Mouse (Mus musculus): ENCODE results near the gene Nme8. TPM values are rescaled to one million over a fixed set of nuclear protein-coding genes. Genes with fewer than 3 reads are reported as not detected.

The Nme8 gene
- polyA plus RNA-seq, 1 experiment from 2014 or later: 0.25 TPM

DNA sequence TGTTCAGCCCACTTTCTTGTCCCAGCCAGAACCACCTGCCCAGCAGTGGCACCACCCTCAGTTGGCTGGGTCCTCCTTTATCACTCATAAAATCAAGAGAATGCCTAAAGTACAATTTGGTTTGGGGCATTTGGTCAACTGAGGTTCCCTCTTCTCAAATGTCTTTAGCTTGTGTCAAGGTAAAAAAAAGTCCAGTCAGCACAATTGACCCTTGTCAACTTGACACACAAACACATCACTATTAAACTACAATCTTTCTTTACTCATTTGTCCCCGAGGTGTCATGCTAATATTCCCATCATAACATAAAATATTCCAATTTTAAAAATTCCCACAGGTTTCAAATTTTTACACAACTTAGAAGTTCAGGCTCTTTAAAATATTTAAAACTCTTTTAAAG lies 83.3 kb downstream of the Nme8 start:
- no peaks in the 10 kb centered on the region for H3K9me3 ChIP-seq
- no peak overlapping the region for H3K27ac ChIP-seq (replicated peaks)
- WGBS: 70% methylated on average over 1 of the region's 1 CpGs
- no peak overlapping the region for H3K4me2 ChIP-seq
- H3K36me3 ChIP-seq: no peaks in the 10 kb centered on the region
- ATAC-seq (ENCODE audit: extremely low read depth, insufficient number of reproducible peaks, low FRiP score, low TSS enrichment): no peak
- peaks cover 5% of the 10 kb centered on the region; the same call in 1 of the 2 replicates for H3K4me1 ChIP-seq
- H3K27me3 ChIP-seq (replicated peaks): no peaks in the 10 kb centered on the region
- H3K4me3 ChIP-seq: no peak overlapping the region
- H3K9ac ChIP-seq: no peak overlapping the region

DNA sequence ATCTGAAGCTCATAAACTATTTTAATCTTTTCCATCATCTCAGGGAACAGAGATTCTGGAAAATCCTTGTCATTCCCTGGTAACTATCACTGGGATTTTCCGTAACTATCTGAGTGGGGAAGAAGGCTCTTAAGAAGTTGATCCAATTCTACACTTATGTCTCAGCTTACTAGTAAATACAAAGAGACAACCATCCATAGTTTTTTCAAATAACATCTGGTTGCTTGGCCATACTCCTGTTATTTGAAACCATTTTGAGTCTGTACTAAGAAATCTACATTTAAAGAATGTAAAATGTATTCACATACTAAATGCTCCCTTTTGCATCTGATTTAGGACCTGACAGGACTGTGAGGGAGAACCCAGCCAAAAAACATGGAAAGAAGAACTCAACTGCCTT lies 84.2 kb downstream of the Nme8 start:
- Histone ChIP-seq H3K27ac (replicated peaks) (no peak overlapping the region), H3K4me2 (no peak overlapping the region), H3K4me3 (no peak overlapping the region), H3K4me1 (peaks cover 5% of the 10 kb centered on the region; the same call in 1 of the 2 replicates), H3K36me3 (no peaks in the 10 kb centered on the region), H3K27me3 (replicated peaks) (no peaks in the 10 kb centered on the region), H3K9me3 (no peaks in the 10 kb centered on the region), H3K9ac (no peak overlapping the region)
- WGBS: 76% methylated on average over 1 of the region's 1 CpGs
- ATAC-seq (ENCODE audit: extremely low read depth, insufficient number of reproducible peaks, low FRiP score, low TSS enrichment): no peak

DNA sequence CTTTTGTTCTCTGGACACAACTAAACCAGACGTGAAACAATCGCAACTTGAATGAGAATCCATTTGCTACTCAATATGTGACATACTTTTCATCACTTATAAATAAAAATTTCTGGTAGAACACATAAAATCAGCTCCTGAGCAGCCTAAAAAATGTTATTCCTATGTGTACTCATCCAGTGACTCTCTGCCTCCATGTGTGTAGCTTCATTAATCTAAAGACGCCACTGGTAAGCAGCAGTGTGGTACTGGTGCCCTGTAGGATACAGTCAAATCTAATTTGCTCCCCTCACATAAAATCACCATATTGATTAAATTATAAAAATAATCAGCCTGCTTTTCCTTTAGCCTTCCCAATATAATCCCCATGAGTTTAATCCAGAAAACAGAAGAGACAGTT lies 84.6 kb downstream of the Nme8 start:
- Histone ChIP-seq H3K4me1 (peaks cover under 1% of the 10 kb centered on the region; the same call in 1 of the 2 replicates), H3K4me3 (no peak overlapping the region), H3K9me3 (no peaks in the 10 kb centered on the region), H3K27me3 (replicated peaks) (no peaks in the 10 kb centered on the region), H3K9ac (no peak overlapping the region), H3K27ac (replicated peaks) (no peak overlapping the region), H3K4me2 (no peak overlapping the region), H3K36me3 (no peaks in the 10 kb centered on the region)
- ATAC-seq (ENCODE audit: extremely low read depth, insufficient number of reproducible peaks, low FRiP score, low TSS enrichment): no peak
- WGBS: 82% methylated on average over 3 of the region's 3 CpGs

DNA sequence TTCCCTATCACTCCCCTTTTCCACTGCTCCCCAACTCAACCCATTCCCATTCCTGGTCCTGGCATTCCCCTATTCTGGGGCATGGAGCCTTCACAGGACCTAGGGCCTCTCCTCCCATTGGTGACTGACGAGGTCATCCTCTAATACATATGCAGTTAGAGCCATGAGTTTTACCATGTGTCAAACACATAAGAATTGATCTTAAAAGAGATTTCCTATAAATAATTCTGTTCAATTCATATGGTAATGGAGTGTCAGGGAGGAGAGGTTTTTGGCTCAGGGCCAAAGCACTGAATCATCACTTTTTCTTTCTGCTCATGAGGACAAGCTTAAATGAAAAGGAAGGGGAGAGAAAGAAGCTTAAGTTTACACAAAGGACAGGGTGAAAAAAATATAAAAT lies 85.2 kb downstream of the Nme8 start:
- Histone ChIP-seq H3K36me3 (no peaks in the 10 kb centered on the region), H3K9me3 (no peaks in the 10 kb centered on the region), H3K4me2 (no peak overlapping the region), H3K27me3 (replicated peaks) (no peaks in the 10 kb centered on the region), H3K4me3 (no peak overlapping the region), H3K9ac (no peak overlapping the region), H3K27ac (replicated peaks) (no peak overlapping the region), H3K4me1 (no peaks in the 10 kb centered on the region)
- WGBS: 76% methylated on average over 1 of the region's 1 CpGs
- ATAC-seq (ENCODE audit: extremely low read depth, insufficient number of reproducible peaks, low FRiP score, low TSS enrichment): no peak

DNA sequence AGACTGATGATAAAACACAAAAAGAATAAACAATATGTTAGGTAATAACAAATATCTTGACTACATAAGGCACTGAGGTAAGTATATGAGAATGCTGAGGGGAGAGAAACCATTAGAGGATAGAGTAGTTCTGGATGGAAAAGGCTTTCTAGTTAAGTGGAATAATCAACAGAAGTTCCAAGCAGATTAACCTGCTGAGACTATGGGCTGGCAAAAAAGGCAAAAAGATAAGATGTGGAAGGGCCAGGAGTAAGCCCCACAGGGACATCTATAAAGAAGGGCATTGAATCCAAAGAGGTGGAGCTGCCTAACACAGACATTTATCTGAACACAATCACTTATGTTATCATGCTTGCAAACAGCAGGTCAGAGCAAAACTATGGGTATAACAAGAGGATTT lies 89.5 kb downstream of the Nme8 start:
- Histone ChIP-seq H3K27ac (replicated peaks) (no peak overlapping the region), H3K4me1 (no peaks in the 10 kb centered on the region), H3K27me3 (replicated peaks) (no peaks in the 10 kb centered on the region), H3K9me3 (no peaks in the 10 kb centered on the region), H3K9ac (no peak overlapping the region), H3K4me3 (no peak overlapping the region), H3K36me3 (no peaks in the 10 kb centered on the region), H3K4me2 (no peak overlapping the region)
- ATAC-seq (ENCODE audit: extremely low read depth, insufficient number of reproducible peaks, low FRiP score, low TSS enrichment): no peak

DNA sequence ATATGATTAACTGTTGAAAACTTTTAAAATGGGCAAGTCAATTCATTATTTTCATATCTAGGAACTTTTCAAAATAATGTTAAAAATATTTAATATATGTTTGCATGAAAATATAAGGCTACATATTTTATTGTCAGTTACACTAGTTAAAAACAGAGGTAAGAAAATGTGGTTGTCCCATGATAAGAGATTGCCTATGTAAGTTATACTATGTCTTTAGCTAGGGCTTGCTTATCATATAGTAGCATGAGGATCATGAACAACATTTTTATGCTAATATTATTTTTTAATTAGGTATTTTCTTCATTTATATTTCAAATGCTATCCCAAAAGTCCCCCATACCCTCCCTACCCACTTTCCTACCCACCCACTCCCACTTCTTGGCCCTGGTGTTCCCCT lies 92.7 kb downstream of the Nme8 start:
- Histone ChIP-seq H3K4me1 (no peaks in the 10 kb centered on the region), H3K9ac (no peak overlapping the region), H3K4me2 (no peak overlapping the region), H3K27me3 (replicated peaks) (no peaks in the 10 kb centered on the region), H3K27ac (replicated peaks) (no peak overlapping the region), H3K9me3 (no peaks in the 10 kb centered on the region), H3K36me3 (no peaks in the 10 kb centered on the region), H3K4me3 (no peak overlapping the region)
- ATAC-seq (ENCODE audit: extremely low read depth, insufficient number of reproducible peaks, low FRiP score, low TSS enrichment): no peak

DNA sequence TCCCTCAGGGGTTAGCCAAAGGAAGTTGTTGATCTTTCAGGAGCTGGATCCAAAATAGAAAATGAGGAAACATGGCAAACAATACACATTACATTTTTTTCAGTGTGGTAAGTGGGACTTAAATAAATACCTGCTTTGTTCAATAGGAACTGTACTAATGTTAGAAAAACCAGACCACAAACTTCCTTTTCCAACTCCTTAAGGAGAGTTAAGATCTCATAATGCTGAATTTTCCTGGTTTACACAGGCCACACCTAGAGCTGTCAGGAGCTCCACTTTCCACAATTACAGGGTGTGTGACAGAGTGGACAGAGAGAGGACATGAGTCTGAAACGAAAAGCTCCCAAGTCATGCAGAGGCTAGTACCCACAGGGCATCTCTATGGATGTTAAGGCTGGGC lies 93.9 kb downstream of the Nme8 start:
- WGBS: 71% methylated on average over 1 of the region's 1 CpGs
- no peak overlapping the region for H3K9ac ChIP-seq
- no peak for ATAC-seq (ENCODE audit: extremely low read depth, insufficient number of reproducible peaks, low FRiP score, low TSS enrichment)
- H3K4me1 ChIP-seq: no peaks in the 10 kb centered on the region
- H3K9me3 ChIP-seq: no peaks in the 10 kb centered on the region
- H3K4me2 ChIP-seq: no peak overlapping the region
- H3K4me3 ChIP-seq: no peak overlapping the region
- H3K36me3 ChIP-seq: no peaks in the 10 kb centered on the region
- no peaks in the 10 kb centered on the region for H3K27me3 ChIP-seq (replicated peaks)
- H3K27ac ChIP-seq (replicated peaks): no peak overlapping the region

DNA sequence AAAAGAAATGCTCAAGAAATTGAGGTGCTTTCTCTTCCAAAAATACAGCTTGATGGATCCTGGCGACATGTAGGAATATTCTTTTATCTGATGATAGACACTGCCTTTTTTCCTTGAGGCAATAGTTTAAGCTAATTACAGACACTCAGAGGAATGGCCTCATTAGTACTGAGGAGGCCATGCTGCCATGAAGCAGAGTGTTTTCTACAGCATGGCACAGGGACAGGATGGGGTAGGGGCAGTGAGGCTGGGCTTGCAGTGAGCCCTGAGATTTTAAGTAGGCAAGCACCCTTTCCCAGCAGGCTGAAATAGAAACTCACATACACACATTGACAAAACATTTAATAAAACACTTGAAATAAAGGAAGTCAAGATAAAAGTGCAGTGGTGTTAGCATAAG lies 95.1 kb downstream of the Nme8 start:
- Histone ChIP-seq H3K36me3 (no peaks in the 10 kb centered on the region), H3K4me2 (no peak overlapping the region), H3K9ac (no peak overlapping the region), H3K4me1 (no peaks in the 10 kb centered on the region), H3K27me3 (replicated peaks) (no peaks in the 10 kb centered on the region), H3K4me3 (no peak overlapping the region), H3K9me3 (no peaks in the 10 kb centered on the region), H3K27ac (replicated peaks) (no peak overlapping the region)
- ATAC-seq (ENCODE audit: extremely low read depth, insufficient number of reproducible peaks, low FRiP score, low TSS enrichment): no peak
- WGBS: 79% methylated on average over 1 of the region's 1 CpGs

DNA sequence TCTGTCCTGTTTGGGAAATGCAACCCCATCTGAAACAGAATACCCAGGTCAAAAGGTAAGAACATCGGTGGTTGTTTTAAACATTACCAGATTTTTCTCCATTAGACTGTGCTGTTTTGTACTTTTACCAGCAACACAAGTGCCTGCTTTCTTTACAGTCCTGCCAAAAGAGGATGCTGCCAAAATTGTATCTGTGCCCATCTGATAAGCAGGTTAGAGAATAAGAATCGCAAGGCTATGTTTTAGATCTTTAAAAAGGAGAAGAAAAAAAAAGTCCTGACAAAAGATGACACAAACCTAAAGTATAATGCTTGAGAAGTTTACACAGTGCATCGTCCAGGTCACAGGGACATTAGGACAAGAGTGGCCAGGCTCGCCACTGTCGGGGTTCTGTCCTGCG lies 98.4 kb downstream of the Nme8 start:
- Histone ChIP-seq H3K4me2 (no peak overlapping the region), H3K9ac (no peak overlapping the region), H3K4me1 (no peaks in the 10 kb centered on the region), H3K36me3 (no peaks in the 10 kb centered on the region), H3K4me3 (no peak overlapping the region), H3K9me3 (no peaks in the 10 kb centered on the region), H3K27me3 (replicated peaks) (no peaks in the 10 kb centered on the region), H3K27ac (replicated peaks) (no peak overlapping the region)
- WGBS: 76% methylated on average over 6 of the region's 6 CpGs
- ATAC-seq (ENCODE audit: extremely low read depth, insufficient number of reproducible peaks, low FRiP score, low TSS enrichment): no peak

DNA sequence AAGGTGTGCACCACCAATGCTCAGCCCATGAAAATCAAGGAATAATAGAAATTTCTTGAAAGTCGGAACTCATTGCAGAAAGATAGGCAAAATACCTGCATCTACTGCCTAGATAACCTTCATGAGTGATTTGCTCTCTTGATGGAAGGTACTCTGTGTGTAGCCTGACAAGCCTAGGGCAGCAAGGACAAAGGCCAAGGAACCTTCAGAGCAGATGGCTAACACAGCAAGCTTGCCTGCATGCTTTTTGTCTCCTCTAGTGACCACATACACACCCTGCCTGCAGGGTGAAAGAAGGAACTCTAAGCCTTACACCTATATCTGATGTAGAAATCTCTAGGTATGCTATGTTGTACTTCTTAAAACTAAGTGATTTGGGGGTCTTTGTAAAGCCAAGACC lies 102.5 kb downstream of the Nme8 start:
- Histone ChIP-seq H3K36me3 (no peaks in the 10 kb centered on the region), H3K4me1 (peaks cover 10% of the 10 kb centered on the region), H3K4me2 (no peak overlapping the region), H3K27me3 (replicated peaks) (no peaks in the 10 kb centered on the region), H3K9me3 (no peaks in the 10 kb centered on the region), H3K27ac (replicated peaks) (no peak overlapping the region), H3K4me3 (no peak overlapping the region), H3K9ac (no peak overlapping the region)
- WGBS: 82% methylated on average over 1 of the region's 1 CpGs
- ATAC-seq (ENCODE audit: extremely low read depth, insufficient number of reproducible peaks, low FRiP score, low TSS enrichment): no peak

Other genes with a start within 250 kb of the Nme8 start
- 30.5 and 35.5 TPM in 2 replicates for gene Epdr1, start 77.9 kb downstream of the Nme8 start, polyA plus RNA-seq (2015; fragmentation: Nextera tagmentation; extraction: Ambion mirVana)
- gene Sfrp4, start 74.7 kb downstream of the Nme8 start, polyA plus RNA-seq (2015; fragmentation: Nextera tagmentation; extraction: Ambion mirVana): 0.36 and 0.49 TPM in 2 replicates
- 0.04 and 0.05 TPM in 2 replicates for gene Gpr141, start 126.5 kb upstream of the Nme8 start, polyA plus RNA-seq (2015; fragmentation: Nextera tagmentation; extraction: Ambion mirVana)

Measured in heart, embryonic 13.5 days (tissue).